Mouse (Mus musculus) adrenal gland, postnatal 0 days (tissue): ENCODE results near the gene Vars. TPM values are rescaled to one million over a fixed set of nuclear protein-coding genes. Genes with fewer than 3 reads are reported as not detected.

Experiments used
- polyA plus RNA-seq: library from polyadenylated mRNA; unstranded; fragments of >200 nt; fragmentation: Nextera tagmentation; extraction: Ambion mirVana; gene quantifications from 2 replicates; pipeline ENCODE4 v1.2.1, GENCODE M21; 2015

The Vars gene
- polyA plus RNA-seq = 31.9 and 37.8 TPM in 2 replicates

DNA sequence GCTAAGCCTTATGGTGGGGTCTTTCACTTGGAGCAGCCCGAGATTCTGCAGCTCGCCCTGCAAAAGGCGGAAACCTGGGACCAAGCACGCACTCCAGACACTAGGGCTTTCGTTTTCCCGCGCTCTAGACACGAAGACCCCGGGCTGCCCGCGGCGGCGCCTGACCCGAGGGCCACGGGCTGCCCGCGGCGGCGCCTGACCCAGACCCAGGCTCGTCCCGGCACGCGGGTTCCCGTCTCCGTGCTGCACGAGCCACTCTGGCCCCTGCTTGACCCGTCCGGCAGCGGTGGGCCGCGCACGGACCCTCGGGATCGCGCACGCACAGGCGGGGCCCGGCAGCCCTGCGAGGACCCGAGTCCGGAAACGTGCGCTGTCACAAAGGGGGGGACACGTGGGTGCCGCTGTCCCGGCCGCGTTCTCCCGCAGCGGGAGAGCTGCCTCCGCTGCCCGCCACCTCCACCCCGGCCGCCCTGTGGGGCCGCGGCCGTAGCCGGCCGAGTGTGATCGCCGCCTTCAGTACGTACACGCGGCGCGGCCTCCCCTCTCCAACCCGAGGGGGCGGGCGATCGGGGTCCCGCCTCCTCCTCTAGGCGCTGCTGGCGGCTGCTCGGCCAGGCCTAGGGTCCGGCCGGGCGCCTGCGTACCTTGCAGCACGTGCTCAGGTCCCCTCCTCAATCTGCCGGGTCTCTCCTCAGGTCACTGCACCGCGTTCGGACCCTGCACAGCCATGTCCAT is at the start of gene Vars:
Gene Vars, plus strand, starts transcription at position 271 of the 735 bp plus-strand sequence.

DNA sequence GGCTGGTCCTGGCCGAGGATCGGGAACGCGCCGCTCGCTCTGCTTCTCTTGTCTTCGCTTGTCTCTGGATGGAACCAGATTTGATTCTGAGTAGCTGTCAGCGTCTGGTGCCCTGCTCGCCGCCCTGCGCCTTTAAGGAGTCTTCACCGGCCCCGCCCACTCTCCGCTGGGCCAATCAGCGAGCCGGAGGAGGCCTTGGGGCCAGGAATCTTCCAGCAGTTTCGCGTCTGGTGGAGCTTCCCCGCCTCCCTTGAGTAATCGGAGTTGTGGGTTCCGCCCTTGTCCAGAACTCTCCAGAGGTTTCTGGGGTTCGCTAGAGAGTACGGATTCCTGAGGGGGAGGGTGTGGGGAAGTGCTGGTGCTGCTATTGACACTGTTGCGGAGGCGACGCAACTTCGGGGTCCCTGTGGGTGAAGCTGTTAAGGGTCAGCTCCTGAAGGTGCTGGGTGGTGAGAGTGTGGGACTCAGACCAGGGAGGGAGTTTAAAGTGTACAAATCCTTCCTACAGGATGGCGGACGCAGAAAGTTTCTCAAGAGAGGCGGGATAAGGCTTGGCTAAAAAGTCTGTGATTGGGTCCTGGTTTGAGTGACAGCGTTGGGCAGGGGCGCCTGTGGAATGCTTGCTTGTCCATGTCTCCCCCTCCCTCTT is 41.5 kb upstream of the Vars start, which contains the start of gene Hspa1b:
Gene Hspa1b, minus strand, starts transcription at position 109 of the 649 bp plus-strand sequence.

DNA sequence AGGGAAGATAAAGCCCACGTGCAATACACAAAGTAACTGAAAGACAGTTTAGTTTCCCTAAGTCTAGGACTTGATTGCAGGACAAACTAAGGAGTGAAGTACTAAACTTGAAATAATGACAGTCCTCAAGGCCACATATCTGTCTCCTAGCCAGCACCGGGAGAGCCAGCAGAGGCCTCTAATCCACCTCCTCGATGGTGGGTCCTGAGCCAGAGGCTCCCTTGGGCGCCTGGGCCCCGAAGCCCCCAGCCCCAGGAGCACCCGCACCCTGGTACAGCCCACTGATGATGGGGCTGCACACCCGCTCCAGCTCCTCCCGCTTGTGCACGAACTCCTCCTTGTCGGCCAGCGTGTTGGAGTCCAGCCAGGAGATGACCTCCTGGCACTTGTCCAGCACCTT is 31.0 kb upstream of the Vars start, which contains the start of gene Gm20481:
Gene Gm20481, plus strand, starts transcription at position 91 of the 400 bp plus-strand sequence.

DNA sequence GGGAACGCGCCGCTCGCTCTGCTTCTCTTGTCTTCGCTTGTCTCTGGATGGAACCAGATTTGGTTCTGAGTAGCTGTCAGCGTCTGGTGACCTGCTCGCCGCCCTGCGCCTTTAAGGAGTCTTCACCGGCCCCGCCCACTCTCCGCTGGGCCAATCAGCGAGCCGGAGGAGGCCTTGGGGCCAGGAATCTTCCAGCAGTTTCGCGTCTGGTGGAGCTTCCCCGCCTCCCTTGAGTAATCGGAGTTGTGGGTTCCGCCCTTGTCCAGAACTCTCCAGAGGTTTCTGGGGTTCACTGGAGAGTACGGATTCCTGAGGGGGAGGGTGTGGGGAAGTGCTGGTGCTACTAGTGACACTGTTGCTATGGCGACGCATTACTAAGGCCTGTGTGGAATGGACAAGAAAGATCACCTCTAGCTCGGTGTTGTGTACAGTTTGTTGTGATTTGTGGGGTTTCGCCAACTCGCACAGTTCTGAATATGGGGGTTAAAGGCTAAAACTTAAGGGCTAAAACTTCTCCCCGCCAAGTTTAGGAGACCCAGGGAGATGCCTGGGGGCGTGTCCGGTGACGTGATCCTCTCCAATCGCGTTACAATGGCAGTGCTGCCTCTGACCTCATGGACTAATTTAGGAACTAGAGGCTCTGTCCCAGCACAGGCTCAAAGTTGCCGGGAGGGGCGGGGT is 28.6 kb upstream of the Vars start, which contains the start of the genes Hspa1a and Hspa1l:
Gene Hspa1a, minus strand, starts transcription at position 88 of the 681 bp plus-strand sequence.
Gene Hspa1l, plus strand, starts transcription at position 635 of the 681 bp plus-strand sequence.

DNA sequence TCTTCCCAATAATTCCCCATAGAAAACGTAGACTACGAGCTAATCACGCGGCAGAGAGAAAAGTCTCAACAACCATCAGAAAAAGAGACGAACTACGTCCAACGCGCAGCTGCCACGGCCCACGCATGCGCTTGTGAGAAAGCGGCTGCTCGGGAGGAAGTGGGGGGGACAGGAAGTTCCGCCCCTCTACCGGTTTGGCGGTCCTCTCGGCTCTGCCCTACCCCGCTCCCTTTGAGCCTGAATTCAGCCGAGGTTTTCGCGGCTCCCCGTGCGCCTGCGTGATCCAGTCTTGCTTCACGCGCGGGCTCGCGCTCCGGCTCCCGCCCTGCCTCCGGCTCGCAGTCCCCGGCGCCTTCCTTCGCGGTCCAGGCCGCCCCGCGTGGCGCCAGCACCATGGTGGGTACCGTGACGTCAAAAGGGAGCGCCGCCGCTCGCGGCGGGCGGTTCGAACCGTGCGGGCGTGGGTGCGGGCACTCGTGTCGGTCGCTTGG is 19.1 kb upstream of the Vars start, which contains the start of gene Lsm2:
Gene Lsm2, plus strand, starts transcription at position 173 of the 491 bp plus-strand sequence.

DNA sequence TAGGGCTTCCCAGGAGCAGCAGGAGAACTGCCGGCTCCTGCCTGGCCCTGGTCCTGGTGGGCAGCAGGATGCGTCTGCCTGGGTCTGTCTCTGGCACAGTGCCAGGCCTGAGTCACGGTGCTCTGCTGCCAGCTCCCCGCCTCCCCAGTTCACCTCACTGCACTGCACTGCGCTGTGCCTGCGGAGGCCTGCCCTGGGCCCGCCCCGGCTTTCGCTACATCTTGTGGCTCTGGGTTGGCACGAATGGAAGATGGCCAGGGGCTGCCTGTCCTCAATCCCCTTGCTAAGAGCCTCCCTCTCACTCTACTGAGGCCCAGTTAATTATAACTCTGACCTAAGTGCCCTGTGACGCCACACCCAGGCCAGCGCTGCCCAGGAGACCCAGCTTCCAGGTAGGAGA is 15.6 kb downstream of the Vars start, which contains the start of gene Vwa7:
Gene Vwa7, plus strand, starts transcription at position 204 of the 400 bp plus-strand sequence.

DNA sequence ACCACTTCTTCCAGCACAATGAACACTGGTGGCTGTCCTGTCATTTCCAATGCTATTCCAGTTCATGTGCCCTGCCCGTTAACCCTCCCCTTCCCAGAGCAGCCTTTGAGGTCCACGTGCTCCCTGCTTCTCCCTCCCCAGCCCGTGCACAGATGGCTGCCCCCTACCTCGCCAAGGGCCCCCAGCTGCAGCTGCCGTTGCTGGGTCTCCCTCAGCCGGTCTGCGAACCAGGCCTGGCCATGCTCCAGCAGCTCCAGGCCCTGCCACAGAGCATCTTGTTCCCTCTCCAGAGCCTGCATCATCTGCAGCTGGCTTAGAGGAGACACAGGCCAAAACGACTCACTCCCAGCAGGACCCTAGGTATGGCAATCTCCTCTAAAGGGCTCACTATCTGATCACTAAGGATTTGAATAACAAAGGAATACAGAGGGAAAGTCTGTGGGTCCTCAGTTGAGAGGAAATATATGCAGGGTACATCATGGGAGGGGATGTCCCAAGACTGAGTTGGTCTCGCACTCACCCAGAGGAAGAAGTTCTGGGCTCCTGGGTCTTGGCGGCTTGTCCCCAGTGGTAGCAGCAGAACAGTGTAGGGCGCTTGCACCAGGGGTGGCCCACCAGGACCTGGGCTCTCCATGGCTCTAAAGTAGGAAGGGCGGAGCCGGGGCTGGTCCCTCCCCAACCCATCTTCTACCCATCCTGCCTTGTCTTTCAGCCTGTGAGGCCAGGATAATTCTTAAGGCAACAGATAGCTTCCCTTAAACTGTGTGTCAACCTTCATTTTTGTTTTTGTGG is 26.7 kb downstream of the Vars start, which contains the start of gene Sapcd1:
Gene Sapcd1, minus strand, starts transcription at position 740 of the 792 bp plus-strand sequence.

DNA sequence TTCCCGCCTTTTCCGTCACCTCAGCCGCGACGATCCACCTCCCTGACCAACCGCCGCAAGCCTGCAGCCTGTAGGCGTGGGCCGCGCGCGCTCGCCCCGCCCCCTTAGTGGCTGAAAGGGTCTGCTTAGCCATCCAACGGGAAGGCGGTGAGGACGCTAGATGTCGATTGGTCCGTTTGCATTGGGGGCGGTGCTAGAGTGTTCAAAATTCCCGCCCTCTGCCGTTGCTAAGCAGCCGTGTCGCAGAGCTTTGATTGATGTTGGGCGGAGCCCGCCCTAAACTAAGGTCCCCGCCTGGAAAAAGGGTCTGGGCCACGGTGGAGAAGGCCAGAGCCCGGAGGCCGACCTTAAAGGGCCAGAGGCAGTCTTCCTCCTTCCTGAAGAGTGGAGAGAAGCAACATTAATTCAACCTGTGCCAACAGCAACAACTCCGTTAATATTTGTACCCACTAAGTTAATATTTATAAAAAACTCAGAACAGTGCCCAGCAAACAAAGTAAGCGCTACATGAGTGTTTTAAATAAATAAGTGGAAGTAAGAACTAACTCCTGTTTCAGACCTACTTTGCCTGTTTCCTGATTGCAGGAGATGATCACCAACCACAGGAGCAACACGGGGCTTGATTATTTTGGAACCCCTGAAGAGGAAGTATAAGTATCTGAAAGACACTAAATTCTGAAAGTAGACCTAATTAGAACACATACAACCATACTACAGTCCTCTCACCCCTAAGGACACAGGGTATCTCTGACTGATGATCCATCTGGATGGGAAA is 46.1 kb downstream of the Vars start, which contains the start of gene Msh5:
Gene Msh5, minus strand, starts transcription at position 65 of the 775 bp plus-strand sequence.

DNA sequence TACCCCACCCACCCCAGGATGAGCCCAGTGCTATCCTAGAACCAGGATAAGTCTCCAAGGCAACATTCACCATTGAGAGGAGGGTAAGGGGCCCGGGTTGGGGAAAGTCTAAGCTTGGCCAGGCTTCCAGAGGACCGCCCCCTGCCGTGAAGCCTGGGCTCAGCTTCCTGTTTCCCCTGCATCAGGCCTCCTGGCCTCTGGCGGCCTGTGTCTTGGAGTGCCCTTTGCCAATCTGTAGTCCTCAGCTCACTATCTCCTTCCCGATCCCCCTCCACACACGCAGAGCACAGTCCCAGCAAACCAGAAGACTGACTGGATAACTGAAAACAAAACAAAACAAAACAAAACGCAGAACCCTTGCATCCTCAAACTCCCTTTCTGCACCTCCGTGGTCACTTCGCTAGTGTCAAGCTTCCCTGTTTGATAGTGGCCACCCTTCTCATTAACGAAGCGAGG is 48.8 kb downstream of the Vars start, which contains the start of gene Clic1:
Gene Clic1, plus strand, starts transcription at position 406 of the 456 bp plus-strand sequence.

DNA sequence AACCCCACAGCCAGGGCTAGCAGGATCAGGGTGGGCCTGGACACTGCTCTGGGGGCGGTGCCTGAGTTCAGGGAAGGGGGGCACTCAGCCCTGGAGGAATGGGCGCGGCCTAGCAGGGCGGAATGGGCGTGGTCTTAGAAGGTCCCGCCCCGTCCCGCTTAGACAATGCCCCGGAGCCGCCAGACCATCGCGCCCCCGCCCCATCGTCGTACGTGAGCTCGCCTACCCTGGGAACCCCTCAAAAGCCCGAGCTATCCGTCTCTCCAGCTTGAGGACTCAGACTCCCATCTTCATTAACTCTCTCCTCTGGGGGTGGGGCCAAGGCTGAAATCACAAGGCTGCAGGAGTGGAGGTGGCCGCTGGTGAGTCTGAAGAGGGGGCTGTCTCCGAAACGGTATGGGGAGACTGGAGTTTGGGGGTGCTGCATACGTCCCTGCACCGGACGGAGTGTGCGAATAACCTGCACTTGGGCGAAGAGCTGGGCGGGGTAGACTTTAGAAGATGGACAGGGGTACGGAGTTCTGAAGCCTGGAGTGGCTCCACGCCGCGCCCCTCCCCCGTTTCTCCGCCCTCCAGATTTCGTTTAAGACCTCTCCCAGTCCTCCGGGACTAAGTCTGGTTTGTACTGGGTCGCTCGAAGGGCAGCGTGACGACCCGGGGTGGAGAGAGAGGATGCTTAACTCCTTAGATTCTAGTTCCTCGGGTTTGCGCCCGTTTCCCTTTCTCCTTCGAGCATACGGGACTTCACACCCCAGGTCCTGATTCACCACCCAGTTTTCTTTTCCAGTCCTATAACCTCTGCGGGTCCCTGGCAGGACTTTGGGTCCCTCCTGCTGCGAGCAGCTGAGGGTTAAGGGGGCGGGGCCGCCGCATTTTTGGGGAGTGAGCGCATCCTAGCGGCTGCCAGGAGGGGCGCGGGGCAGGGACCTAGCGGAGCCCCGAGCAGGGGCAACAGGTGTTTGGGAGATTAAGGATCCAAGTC is 58.4 kb downstream of the Vars start, which contains the start of gene Ddah2:
Gene Ddah2, plus strand, starts transcription at position 125 of the 982 bp plus-strand sequence.

DNA sequence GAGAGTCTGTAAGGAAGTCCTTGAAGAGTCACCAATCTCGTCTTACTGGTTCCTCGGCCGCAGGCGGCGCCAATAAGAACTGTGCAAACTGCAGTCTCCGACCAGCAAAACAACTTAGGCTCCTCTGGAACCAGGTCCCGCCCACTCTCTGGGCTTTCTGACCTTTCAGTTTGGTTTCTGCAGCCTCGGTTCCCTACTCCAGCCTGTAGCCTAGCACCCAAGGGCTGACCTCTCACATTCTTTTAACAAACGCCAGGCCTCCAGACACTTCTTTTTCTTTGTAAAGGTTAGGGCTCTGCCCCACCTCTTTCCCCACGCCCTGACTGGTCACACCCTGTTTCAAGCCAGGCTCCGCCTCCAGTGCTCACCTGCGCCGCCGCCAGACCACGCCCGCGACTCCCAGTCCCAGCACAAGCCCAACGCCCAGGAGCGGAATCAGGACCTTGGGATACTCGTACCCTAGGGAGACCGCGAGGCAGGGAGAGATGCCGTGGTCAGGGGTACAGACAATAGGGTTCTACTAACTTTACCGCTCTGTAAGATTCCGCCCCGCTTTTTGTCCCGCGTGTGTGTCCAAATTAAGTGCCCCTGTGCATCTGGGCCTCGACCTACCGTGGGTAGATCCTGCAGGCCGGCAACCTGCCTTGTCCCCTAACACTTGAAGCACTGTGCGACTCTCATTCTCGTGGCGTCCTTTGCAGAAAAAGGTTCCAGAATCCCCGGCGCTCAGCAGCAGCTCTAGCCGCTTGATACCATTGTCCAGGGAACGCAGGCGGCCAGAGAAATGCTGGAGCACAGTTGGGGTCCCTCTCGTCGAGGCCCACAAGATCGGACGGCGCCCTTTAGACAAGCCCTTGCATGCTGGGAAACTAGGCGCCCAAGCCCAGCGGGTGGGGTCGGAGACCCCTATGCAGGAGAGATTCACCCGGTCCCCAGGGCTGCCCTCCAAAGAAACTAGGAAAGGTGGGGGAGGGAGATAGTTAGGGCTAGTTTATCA is 64.5 kb downstream of the Vars start, which contains the start of gene Ly6g6c:
Gene Ly6g6c, plus strand, starts transcription at position 438 of the 997 bp plus-strand sequence.

Other genes with a start within 250 kb of the Vars start
- 2,316 and 6,586 TPM in 2 replicates for gene Cyp21a1, start 196.4 kb upstream of the Vars start, polyA plus RNA-seq
- 37.9 and 41.1 TPM in 2 replicates for gene Stk19, start 164.0 kb upstream of the Vars start, polyA plus RNA-seq
- 34.6 and 62.4 TPM in 2 replicates for gene Dxo, start 164.0 kb upstream of the Vars start, polyA plus RNA-seq
- gene Skiv2l, start 150.8 kb upstream of the Vars start, polyA plus RNA-seq = 23.8 and 36.5 TPM in 2 replicates
- 56.9 and 73.9 TPM in 2 replicates for gene Nelfe, start 150.6 kb upstream of the Vars start, polyA plus RNA-seq
- 27.2 and 40.8 TPM in 2 replicates for gene Cfb, start 138.5 kb upstream of the Vars start, polyA plus RNA-seq
- 1.6 and 1.9 TPM in 2 replicates for gene Zbtb12, start 121.5 kb upstream of the Vars start, polyA plus RNA-seq
- not detected in 2 replicates for gene Gm20547, start 118.9 kb upstream of the Vars start, polyA plus RNA-seq
- gene C2, start 102.7 kb upstream of the Vars start, polyA plus RNA-seq = 37.4 and 41.0 TPM in 2 replicates
- gene Ehmt2, start 102.5 kb upstream of the Vars start, polyA plus RNA-seq = 45.4 and 52.6 TPM in 2 replicates
- 1.1 TPM in 2 replicates for gene Slc44a4, start 86.5 kb upstream of the Vars start, polyA plus RNA-seq
- 24.3 and 32.3 TPM in 2 replicates for gene Neu1, start 69.7 kb upstream of the Vars start, polyA plus RNA-seq
- 1.4 and 1.6 TPM in 2 replicates for gene Hspa1b, start 41.7 kb upstream of the Vars start, polyA plus RNA-seq
- not detected in 2 replicates for gene Gm20481, start 31.1 kb upstream of the Vars start, polyA plus RNA-seq
- gene Hspa1a, start 28.8 kb upstream of the Vars start, polyA plus RNA-seq = 11.8 and 21.4 TPM in 2 replicates
- gene Hspa1l, start 28.3 kb upstream of the Vars start, polyA plus RNA-seq = 0.11 and 0.17 TPM in 2 replicates
- gene Lsm2, start 19.1 kb upstream of the Vars start, polyA plus RNA-seq = 62.8 and 87.8 TPM in 2 replicates
- 0.21 and 0.35 TPM in 2 replicates for gene Vwa7, start 15.6 kb downstream of the Vars start, polyA plus RNA-seq
- 4.2 and 6.4 TPM in 2 replicates for gene Sapcd1, start 27.0 kb downstream of the Vars start, polyA plus RNA-seq
- gene Msh5, start 45.8 kb downstream of the Vars start, polyA plus RNA-seq = 2.5 and 3.4 TPM in 2 replicates
- gene Clic1, start 49.0 kb downstream of the Vars start, polyA plus RNA-seq = 309 and 357 TPM in 2 replicates
- 134 and 219 TPM in 2 replicates for gene Ddah2, start 58.0 kb downstream of the Vars start, polyA plus RNA-seq
- 0.19 and 0.61 TPM in 2 replicates for gene Ly6g6c, start 64.4 kb downstream of the Vars start, polyA plus RNA-seq
- gene Mpig6b, start 65.2 kb downstream of the Vars start, polyA plus RNA-seq = 0.55 and 0.69 TPM in 2 replicates
- 0.12 and 0.55 TPM in 2 replicates for gene Ly6g6e, start 75.9 kb downstream of the Vars start, polyA plus RNA-seq
- 1.4 and 2.1 TPM in 2 replicates for gene Ly6g6d, start 77.1 kb downstream of the Vars start, polyA plus RNA-seq
- gene Ly6g6f, start 84.6 kb downstream of the Vars start, polyA plus RNA-seq = 0.22 and 0.73 TPM in 2 replicates
- 94.1 and 104 TPM in 2 replicates for gene Abhd16a, start 88.3 kb downstream of the Vars start, polyA plus RNA-seq
- not detected in 2 replicates for gene Ly6g5c, start 107.3 kb downstream of the Vars start, polyA plus RNA-seq
- gene Ly6g5b, start 114.4 kb downstream of the Vars start, polyA plus RNA-seq = 0.30 and 0.47 TPM in 2 replicates
- 14.4 and 16.6 TPM in 2 replicates for gene Gpank1, start 120.5 kb downstream of the Vars start, polyA plus RNA-seq
- gene Csnk2b, start 121.1 kb downstream of the Vars start, polyA plus RNA-seq = 161 and 223 TPM in 2 replicates
- gene D17H6S53E, start 125.4 kb downstream of the Vars start, polyA plus RNA-seq = 8.9 and 11.5 TPM in 2 replicates
- 26.8 and 40.5 TPM in 2 replicates for gene Apom, start 131.1 kb downstream of the Vars start, polyA plus RNA-seq
- gene Bag6, start 134.2 kb downstream of the Vars start, polyA plus RNA-seq = 40.7 and 47.0 TPM in 2 replicates
- 64.0 and 83.9 TPM in 2 replicates for gene Prrc2a, start 163.9 kb downstream of the Vars start, polyA plus RNA-seq
- 28.3 and 48.7 TPM in 2 replicates for gene Aif1, start 175.1 kb downstream of the Vars start, polyA plus RNA-seq
- gene Lst1, start 187.5 kb downstream of the Vars start, polyA plus RNA-seq = 25.5 and 35.9 TPM in 2 replicates
- 2.1 and 4.4 TPM in 2 replicates for gene Ltb, start 193.5 kb downstream of the Vars start, polyA plus RNA-seq
- 0.26 and 0.39 TPM in 2 replicates for gene Tnf, start 201.0 kb downstream of the Vars start, polyA plus RNA-seq
- gene Lta, start 204.4 kb downstream of the Vars start, polyA plus RNA-seq = 0.09 and 0.25 TPM in 2 replicates
- 0.37 TPM in 1 of 2 replicates, not detected in the other for gene Gm16181, start 219.8 kb downstream of the Vars start, polyA plus RNA-seq
- gene Atp6v1g2, start 232.7 kb downstream of the Vars start, polyA plus RNA-seq = 9.4 and 13.5 TPM in 2 replicates
- gene Nfkbil1, start 234.8 kb downstream of the Vars start, polyA plus RNA-seq = 15.2 and 18.3 TPM in 2 replicates
- 140 and 197 TPM in 2 replicates for gene Ddx39b, start 240.8 kb downstream of the Vars start, polyA plus RNA-seq